In the genomic region with DNA sequence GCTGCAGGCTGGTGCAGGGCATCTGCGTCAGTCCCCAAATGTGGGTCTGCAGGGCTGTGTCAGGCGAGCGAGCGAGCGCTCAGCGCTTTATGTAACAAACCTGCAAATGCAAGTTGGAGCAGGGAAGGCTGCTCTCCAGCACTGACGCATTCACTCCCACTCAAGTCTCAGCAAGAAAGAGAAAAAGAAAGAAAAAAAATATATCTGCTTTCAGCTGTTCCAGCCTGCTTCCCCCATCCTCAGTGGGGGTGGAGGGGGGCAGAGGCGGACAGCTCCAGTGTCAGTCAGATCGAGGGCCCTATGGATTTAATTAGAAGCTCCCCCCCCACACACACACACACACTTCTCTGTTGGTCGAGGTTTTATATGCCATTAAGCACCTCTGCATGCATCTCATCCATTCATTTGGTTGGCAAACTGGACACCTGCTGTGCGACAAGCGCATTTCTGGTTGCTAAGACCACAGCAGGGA, we compare ENCODE assay signal across 10 mouse cellular contexts. TPM values are rescaled to one million over a fixed set of nuclear protein-coding genes. Genes with fewer than 3 reads are reported as not detected.
DNase-seq lines count a peak whose midpoint lies in the region; ATAC-seq and TF ChIP-seq lines count a peak whose summit lies in the region.
"Had no signal": no experiment of that assay in that cellular context is flagged by ENCODE, and none has a peak within 500 bp of the region (broad histone marks: within the 10 kb centered on the region; RNA-seq: fewer than 3 reads in every experiment).

No protein-coding gene starts in this region.

- intact Hi-C loops in gastrocnemius, adult 2 months (cut with DNase I): no loop called here

- peak overlapping the region; percentile 38 for H3K27ac ChIP-seq in hindbrain, embryonic 15.5 days (replicated peaks)
- no peak overlapping the region for H3K27ac ChIP-seq in midbrain, embryonic 12.5 days (replicated peaks)
- no peak overlapping the region for H3K27ac ChIP-seq in gastrocnemius, adult 2 months
- H3K27ac ChIP-seq in liver, postnatal 0 days (ENCODE audit: low read depth): no peak overlapping the region
- H3K27ac ChIP-seq: lung, embryonic 15.5 days had no signal

- H3K36me3 ChIP-seq in hindbrain, embryonic 15.5 days: no peaks in the 10 kb centered on the region
- H3K36me3 ChIP-seq in midbrain, embryonic 12.5 days: no peaks in the 10 kb centered on the region
- no peaks in the 10 kb centered on the region for H3K36me3 ChIP-seq in liver, postnatal 0 days (replicated peaks; ENCODE audit: insufficient read depth, low read length)
- H3K36me3 ChIP-seq: lung, embryonic 15.5 days had no signal

- no peak for TF ChIP-seq EP300 in liver, postnatal 0 days (IDR thresholded peaks at IDR 0.05; ENCODE audit: low read depth)

- ATAC-seq in hindbrain, embryonic 15.5 days (ENCODE audit: low FRiP score, low read depth): peak; percentile 39; the same call in 1 of the 2 replicates
- no peak for ATAC-seq in midbrain, embryonic 12.5 days (ENCODE audit: low FRiP score, low read depth)
- ATAC-seq in erythroblast, adult 5-6 weeks (replicated peaks; ENCODE audit: low FRiP score, poor library complexity, severe bottlenecking): no peak
- no peak for ATAC-seq in liver, postnatal 0 days

- no peaks in the 10 kb centered on the region for H3K27me3 ChIP-seq in hindbrain, embryonic 15.5 days
- H3K27me3 ChIP-seq in midbrain, embryonic 12.5 days: peaks cover 57% of the 10 kb centered on the region
- peaks cover 66% of the 10 kb centered on the region for H3K27me3 ChIP-seq in liver, postnatal 0 days (ENCODE audit: insufficient read depth, low read length)

- peak overlapping the region; percentile 55 for H3K4me3 ChIP-seq in hindbrain, embryonic 15.5 days
- peak overlapping the region; percentile 55 for H3K4me3 ChIP-seq in midbrain, embryonic 12.5 days
- no peak overlapping the region for H3K4me3 ChIP-seq in gastrocnemius, adult 2 months
- no peak overlapping the region for H3K4me3 ChIP-seq in liver, postnatal 0 days (ENCODE audit: low read depth, low read length)
- H3K4me3 ChIP-seq: lung, embryonic 15.5 days had no signal

- DNase-seq in brain, embryonic 14.5 days (ENCODE audit: low read depth): peak; percentile 73
- peak; percentile 28 to 42 for DNase-seq in cerebellum, postnatal 25 days
- no peak for DNase-seq in adipocyte (ENCODE audit: low spot score)
- no peak for DNase-seq in gastrocnemius, adult 2 months
- no peak for DNase-seq in liver, postnatal 0 days
- DNase-seq: thymus, postnatal 25 days had no signal

- no peak for TF ChIP-seq CTCF in brain, embryonic 14.5 days (IDR thresholded peaks at IDR 0.05; ENCODE audit: borderline replicate concordance, extremely low read depth, insufficient read depth, insufficient read length)
- TF ChIP-seq CTCF in gastrocnemius, adult 2 months (IDR thresholded peaks at IDR 0.05): no peak
- TF ChIP-seq CTCF in liver, postnatal 0 days (IDR thresholded peaks at IDR 0.05; ENCODE audit: low read depth): no peak

- H3K4me2 ChIP-seq in hindbrain, embryonic 15.5 days: peak overlapping the region; percentile 68
- peak overlapping the region; percentile 94 for H3K4me2 ChIP-seq in midbrain, embryonic 12.5 days (replicated peaks)
- H3K4me2 ChIP-seq in liver, postnatal 0 days (ENCODE audit: low read depth, low read length): no peak overlapping the region

- H3K4me1 ChIP-seq in hindbrain, embryonic 15.5 days (replicated peaks): peaks cover 45% of the 10 kb centered on the region
- peaks cover 46% of the 10 kb centered on the region for H3K4me1 ChIP-seq in midbrain, embryonic 12.5 days
- H3K4me1 ChIP-seq in liver, postnatal 0 days (ENCODE audit: insufficient read depth): peaks cover 22% of the 10 kb centered on the region

- no peaks in the 10 kb centered on the region for H3K9me3 ChIP-seq in hindbrain, embryonic 15.5 days
- no peaks in the 10 kb centered on the region for H3K9me3 ChIP-seq in midbrain, embryonic 12.5 days
- H3K9me3 ChIP-seq in liver, postnatal 0 days (ENCODE audit: low read length): no peaks in the 10 kb centered on the region
- H3K9me3 ChIP-seq: lung, embryonic 15.5 days had no signal

- no peak for TF ChIP-seq POLR2A in brain, embryonic 14.5 days (IDR thresholded peaks at IDR 0.05; ENCODE audit: borderline replicate concordance, extremely low read depth, insufficient read depth, insufficient read length, poor library complexity, severe bottlenecking)

- WGBS in hindbrain, embryonic 15.5 days: 6% methylated on average over 12 of the region's 12 CpGs
- WGBS in midbrain, embryonic 12.5 days: 13% methylated on average over 12 of the region's 12 CpGs
- WGBS in liver, postnatal 0 days (ENCODE audit: insufficient replicate concordance): 62% methylated on average over 12 of the region's 12 CpGs

- peak overlapping the region; percentile 63; the same call in 1 of the 2 replicates for H3K9ac ChIP-seq in hindbrain, embryonic 15.5 days
- H3K9ac ChIP-seq in midbrain, embryonic 12.5 days (replicated peaks): peak overlapping the region; percentile 24; the same call in 1 of the 2 replicates
- H3K9ac ChIP-seq in liver, postnatal 0 days (replicated peaks): no peak overlapping the region
- H3K9ac ChIP-seq: lung, embryonic 15.5 days had no signal

RNA-seq across cellular contexts. Expression of a gene that starts 1.9 kb away (rescaled TPM):
- polyA plus RNA-seq in brain, embryonic 14.5 days (2012; rRNA removed): 23.9 and 28.2 TPM in 2 replicates
- polyA plus RNA-seq in hindbrain, embryonic 15.5 days (2015; fragmentation: Nextera tagmentation; extraction: Ambion mirVana): 38.3 and 46.3 TPM in 2 replicates
- polyA plus RNA-seq in midbrain, embryonic 12.5 days (2016; fragmentation: Nextera tagmentation; extraction: Ambion mirVana): 8.2 and 11.3 TPM in 2 replicates
- 0.63 TPM in 1 of 2 replicates, not detected in the other for total RNA-seq in erythroblast, adult 5-6 weeks (2015; ENCODE audit: low replicate concordance)
- 0.77 and 2.4 TPM in 2 replicates for total RNA-seq in erythroblast, adult 5-6 weeks (2017; ENCODE audit: low replicate concordance)
- total RNA-seq in gastrocnemius, adult 2 months (2021): 1 to 10 TPM in 1 of 2 experiments, under 1 TPM in 1; 0.36 to 1.0 TPM
- 0.47 and 0.79 TPM in 2 replicates for polyA plus RNA-seq in liver, postnatal 0 days (2015; fragmentation: Nextera tagmentation; extraction: Ambion mirVana)

RNA-seq across cellular contexts. Expression of a gene that starts 28.3 kb away (rescaled TPM):
- polyA plus RNA-seq in brain, embryonic 14.5 days (2012; rRNA removed): 0.04 TPM in 2 replicates
- not detected in 2 replicates for polyA plus RNA-seq in hindbrain, embryonic 15.5 days (2015; fragmentation: Nextera tagmentation; extraction: Ambion mirVana)
- not detected in 2 replicates for polyA plus RNA-seq in midbrain, embryonic 12.5 days (2016; fragmentation: Nextera tagmentation; extraction: Ambion mirVana)
- 1.0 and 2.5 TPM in 2 replicates for total RNA-seq in erythroblast, adult 5-6 weeks (2015; ENCODE audit: low replicate concordance)
- total RNA-seq in erythroblast, adult 5-6 weeks (2017; ENCODE audit: low replicate concordance): 0.68 and 1.4 TPM in 2 replicates
- not detected for total RNA-seq in gastrocnemius, adult 2 months (2021)
- 0.07 and 0.28 TPM in 2 replicates for polyA plus RNA-seq in liver, postnatal 0 days (2015; fragmentation: Nextera tagmentation; extraction: Ambion mirVana)

RNA-seq across cellular contexts. Expression of a gene that starts 36.5 kb away (rescaled TPM):
- polyA plus RNA-seq in brain, embryonic 14.5 days (2012; rRNA removed): 0.18 TPM in 1 of 2 replicates, not detected in the other
- polyA plus RNA-seq in hindbrain, embryonic 15.5 days (2015; fragmentation: Nextera tagmentation; extraction: Ambion mirVana): 0.46 and 0.87 TPM in 2 replicates
- not detected in 2 replicates for polyA plus RNA-seq in midbrain, embryonic 12.5 days (2016; fragmentation: Nextera tagmentation; extraction: Ambion mirVana)
- not detected in 2 replicates for total RNA-seq in erythroblast, adult 5-6 weeks (2015; ENCODE audit: low replicate concordance)
- total RNA-seq in erythroblast, adult 5-6 weeks (2017; ENCODE audit: low replicate concordance): 0.77 TPM in 1 of 2 replicates, not detected in the other
- not detected for total RNA-seq in gastrocnemius, adult 2 months (2021)
- polyA plus RNA-seq in liver, postnatal 0 days (2015; fragmentation: Nextera tagmentation; extraction: Ambion mirVana): 0.31 TPM in 1 of 2 replicates, not detected in the other

Comparison
In these comparisons a context has a peak if more than half of its experiments do, and no peak if none do; other contexts are left out.
1. DNase-seq: peak in brain, embryonic 14.5 days (single experiment) and cerebellum, postnatal 25 days (2 of 2); none in adipocyte (single experiment), gastrocnemius, adult 2 months (single experiment) and liver, postnatal 0 days (single experiment).
2. H3K4me3 ChIP-seq: peak in hindbrain, embryonic 15.5 days (single experiment) and midbrain, embryonic 12.5 days (single experiment); none in gastrocnemius, adult 2 months (single experiment) and liver, postnatal 0 days (single experiment).